Mouse (Mus musculus) hindbrain, embryonic 10.5 days (tissue): ENCODE data around the gene Frzb. TPM values are rescaled to one million over a fixed set of nuclear protein-coding genes. Genes with fewer than 3 reads are reported as not detected.

ENCODE experiments used
- DNase-seq: peaks from one replicate; pipeline ENCODE4 v3.0.0-alpha.2; 2017; ENCODE audit warnings: low spot score
- H3K27ac ChIP-seq: fragments of 300-500 bp; sonication (generic); 2 replicates; pipeline ENCODE4 v1.5.1; 2016; ENCODE audit warnings: mild to moderate bottlenecking, moderate library complexity
- H3K27me3 ChIP-seq: fragments of 300-500 bp; sonication (generic); 2 replicates; pipeline ENCODE4 v1.6.1; 2016; ENCODE audit warnings: mild to moderate bottlenecking; ENCODE audit not compliant: poor library complexity, insufficient read depth, severe bottlenecking
- H3K36me3 ChIP-seq: fragments of 300-500 bp; sonication (generic); 2 replicates; pipeline ENCODE4 v1.6.1; 2016; ENCODE audit warnings: mild to moderate bottlenecking, moderate library complexity
- H3K4me1 ChIP-seq: fragments of 300-500 bp; sonication (generic); replicated peaks from 2 replicates; pipeline ENCODE4 v1.6.1; 2016; ENCODE audit warnings: mild to moderate bottlenecking
- H3K4me3 ChIP-seq: fragments of 300-500 bp; sonication (generic); 2 replicates; pipeline ENCODE4 v1.5.1; 2016; ENCODE audit warnings: mild to moderate bottlenecking, moderate library complexity
- H3K9me3 ChIP-seq: fragments of 300-500 bp; sonication (generic); 2 replicates; pipeline ENCODE4 v1.6.1; 2016; ENCODE audit warnings: mild to moderate bottlenecking, moderate library complexity
- WGBS: fragments of 180-500 bp; shearing (Covaris S2); methylation state at CpG from one replicate; pipeline ENCODE4 v1.1.7; 2016; 5-methylcytosine and 5-hydroxymethylcytosine counted together
- polyA plus RNA-seq: library from polyadenylated mRNA; unstranded; fragments of >200 nt; fragmentation: Nextera tagmentation; extraction: Ambion mirVana; gene quantifications from 2 replicates; pipeline ENCODE4 v1.2.1, GENCODE M21; 2016

Frzb gene
- polyA plus RNA-seq, 1 experiment from 2014 or later = 30.2 TPM

GRCm38 (mm10) chr2:80444418-80445365 lies 2.7 kb downstream of the Frzb start:
- 70% methylated on average over 14 of the region's 14 CpGs for WGBS
- no peak for DNase-seq
- Histone ChIP-seq H3K9me3 (peaks cover 5% of the 10 kb centered on the region; the same call in 1 of the 2 replicates), H3K4me3 (peak overlapping the region; percentile 62), H3K27ac (no peak overlapping the region), H3K4me1 (peaks cover 21% of the 10 kb centered on the region), H3K36me3 (peaks cover 6% of the 10 kb centered on the region; the same call in 1 of the 2 replicates), H3K27me3 (peaks cover 28% of the 10 kb centered on the region)

GRCm38 (mm10) chr2:80443962-80444361 lies 3.5 kb downstream of the Frzb start:
- Histone ChIP-seq H3K27me3 (peaks cover 25% of the 10 kb centered on the region), H3K4me3 (peak overlapping the region; percentile 62), H3K4me1 (peaks cover 21% of the 10 kb centered on the region), H3K36me3 (peaks cover 6% of the 10 kb centered on the region; the same call in 1 of the 2 replicates), H3K27ac (no peak overlapping the region), H3K9me3 (peaks cover 5% of the 10 kb centered on the region; the same call in 1 of the 2 replicates)
- DNase-seq = peak; percentile 21
- 94% methylated on average over 2 of the region's 2 CpGs for WGBS

- WGBS = 98% methylated on average over 3 of the region's 3 CpGs
- peaks cover 5% of the 10 kb centered on the region; the same call in 1 of the 2 replicates for H3K9me3 ChIP-seq
- H3K27me3 ChIP-seq = peaks cover 23% of the 10 kb centered on the region
- peaks cover 6% of the 10 kb centered on the region; the same call in 1 of the 2 replicates for H3K36me3 ChIP-seq
- no peak for DNase-seq
- H3K27ac ChIP-seq = no peak overlapping the region
- no peak overlapping the region for H3K4me3 ChIP-seq
- H3K4me1 ChIP-seq = peaks cover 16% of the 10 kb centered on the region
Observed at GRCm38 (mm10) chr2:80441386-80441785, 6.0 kb downstream of the Frzb start.

- no peak for DNase-seq
- no peaks in the 10 kb centered on the region for H3K27me3 ChIP-seq
- peaks cover under 1% of the 10 kb centered on the region; the same call in 1 of the 2 replicates for H3K36me3 ChIP-seq
- WGBS = 69% methylated on average over 3 of the region's 3 CpGs
- H3K4me3 ChIP-seq = no peak overlapping the region
- H3K9me3 ChIP-seq = peaks cover under 1% of the 10 kb centered on the region; the same call in 1 of the 2 replicates
- peaks cover 7% of the 10 kb centered on the region; the same call in 1 of the 2 replicates for H3K4me1 ChIP-seq
- no peak overlapping the region for H3K27ac ChIP-seq
Observed at GRCm38 (mm10) chr2:80438854-80439253, 8.6 kb downstream of the Frzb start.

GRCm38 (mm10) chr2:80437401-80437800 lies 10.0 kb downstream of the Frzb start:
- no peak overlapping the region for H3K27ac ChIP-seq
- 60% methylated on average over 2 of the region's 2 CpGs for WGBS
- H3K4me3 ChIP-seq = no peak overlapping the region
- no peaks in the 10 kb centered on the region for H3K9me3 ChIP-seq
- no peaks in the 10 kb centered on the region for H3K36me3 ChIP-seq
- no peak for DNase-seq
- H3K4me1 ChIP-seq = peaks cover 7% of the 10 kb centered on the region; the same call in 1 of the 2 replicates
- no peaks in the 10 kb centered on the region for H3K27me3 ChIP-seq

GRCm38 (mm10) chr2:80434783-80435572 lies 12.4 kb downstream of the Frzb start:
- DNase-seq = no peak
- Histone ChIP-seq H3K27me3 (no peaks in the 10 kb centered on the region), H3K4me1 (peaks cover 12% of the 10 kb centered on the region; the same call in 1 of the 2 replicates), H3K9me3 (no peaks in the 10 kb centered on the region), H3K4me3 (no peak overlapping the region), H3K27ac (no peak overlapping the region), H3K36me3 (no peaks in the 10 kb centered on the region)
- 75% methylated on average over 11 of the region's 11 CpGs for WGBS

GRCm38 (mm10) chr2:80433254-80433876 lies 14.1 kb downstream of the Frzb start:
- WGBS = 92% methylated on average over 6 of the region's 6 CpGs
- Histone ChIP-seq H3K36me3 (no peaks in the 10 kb centered on the region), H3K27me3 (no peaks in the 10 kb centered on the region)

GRCm38 (mm10) chr2:80430357-80431053 lies 16.9 kb downstream of the Frzb start:
- H3K27ac ChIP-seq = no peak overlapping the region
- H3K9me3 ChIP-seq = no peaks in the 10 kb centered on the region
- H3K4me1 ChIP-seq = 0 out of 2 replicates have a peak, but pooled peaks cover 4% of the 10 kb centered on the region
- H3K4me3 ChIP-seq = no peak overlapping the region
- no peak for DNase-seq
- WGBS = 74% methylated on average over 1 of the region's 1 CpGs
- H3K27me3 ChIP-seq = no peaks in the 10 kb centered on the region
- H3K36me3 ChIP-seq = no peaks in the 10 kb centered on the region

More at GRCm38 (mm10) chr2:80433254-80433876, 14.1 kb downstream of the Frzb start:
- H3K4me3 ChIP-seq = no peak overlapping the region
- peaks cover 12% of the 10 kb centered on the region; the same call in 1 of the 2 replicates for H3K4me1 ChIP-seq
- no peak for DNase-seq
- H3K9me3 ChIP-seq = no peaks in the 10 kb centered on the region
- no peak overlapping the region for H3K27ac ChIP-seq

- H3K36me3 ChIP-seq = no peaks in the 10 kb centered on the region
- H3K9me3 ChIP-seq = no peaks in the 10 kb centered on the region
- no peaks in the 10 kb centered on the region for H3K4me1 ChIP-seq
- no peak overlapping the region for H3K4me3 ChIP-seq
- no peaks in the 10 kb centered on the region for H3K27me3 ChIP-seq
- no peak overlapping the region for H3K27ac ChIP-seq
- no peak for DNase-seq
- WGBS = 94% methylated on average over 5 of the region's 5 CpGs
Observed at GRCm38 (mm10) chr2:80423116-80423515, 24.3 kb downstream of the Frzb start.

GRCm38 (mm10) chr2:80421990-80422389 lies 25.4 kb downstream of the Frzb start:
- no peak overlapping the region for H3K4me3 ChIP-seq
- no peaks in the 10 kb centered on the region for H3K36me3 ChIP-seq
- WGBS = 67% methylated on average over 1 of the region's 1 CpGs
- no peaks in the 10 kb centered on the region for H3K27me3 ChIP-seq
- no peak for DNase-seq
- H3K9me3 ChIP-seq = no peaks in the 10 kb centered on the region
- no peak overlapping the region for H3K27ac ChIP-seq
- no peaks in the 10 kb centered on the region for H3K4me1 ChIP-seq

GRCm38 (mm10) chr2:80416286-80416685 lies 31.1 kb downstream of the Frzb start:
- H3K27ac ChIP-seq = no peak overlapping the region
- no peak overlapping the region for H3K4me3 ChIP-seq
- H3K9me3 ChIP-seq = no peaks in the 10 kb centered on the region
- WGBS = 93% methylated on average over 6 of the region's 6 CpGs
- no peaks in the 10 kb centered on the region for H3K27me3 ChIP-seq
- H3K4me1 ChIP-seq = no peaks in the 10 kb centered on the region
- H3K36me3 ChIP-seq = 0 out of 2 replicates have a peak, but pooled peaks cover 7% of the 10 kb centered on the region
- no peak for DNase-seq

- Histone ChIP-seq H3K27ac (no peak overlapping the region), H3K27me3 (no peaks in the 10 kb centered on the region), H3K36me3 (0 out of 2 replicates have a peak, but pooled peaks cover 7% of the 10 kb centered on the region), H3K4me3 (no peak overlapping the region), H3K9me3 (no peaks in the 10 kb centered on the region), H3K4me1 (0 out of 2 replicates have a peak, but pooled peaks cover 5% of the 10 kb centered on the region)
- DNase-seq = no peak
- 86% methylated on average over 3 of the region's 3 CpGs for WGBS
Observed at GRCm38 (mm10) chr2:80414387-80414786, 33.0 kb downstream of the Frzb start.
